Mouse (Mus musculus): ENCODE results near the gene Sphk2.

The Sphk2 gene

DNA sequence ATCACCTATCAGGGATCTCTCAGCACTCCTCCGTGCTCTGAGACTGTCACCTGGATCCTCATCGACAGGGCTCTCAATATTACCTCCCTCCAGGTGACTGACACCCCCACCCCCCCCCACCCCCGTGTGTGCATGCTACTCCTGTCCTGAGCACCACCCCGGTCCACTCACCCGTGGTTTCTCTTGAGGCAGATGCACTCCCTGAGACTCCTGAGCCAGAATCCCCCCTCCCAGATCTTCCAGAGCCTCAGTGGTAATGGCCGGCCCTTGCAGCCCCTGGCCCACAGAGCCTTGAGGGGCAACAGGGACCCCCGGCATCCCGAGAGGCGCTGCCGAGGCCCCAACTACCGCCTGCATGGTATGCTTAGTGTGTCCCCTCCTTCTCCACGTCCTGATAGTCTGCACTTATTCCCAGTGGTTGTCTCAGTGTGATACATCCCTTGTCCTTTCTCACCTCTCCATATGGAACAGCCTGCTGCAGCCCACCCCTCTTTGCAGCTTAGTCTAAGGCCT lies 14.2 kb downstream of the Sphk2 start:
- in situ Hi-C loops (cut with MboI; ENCODE audit: unreplicated experiment in 2 of 2) = loop anchor here (25.0 kb wide), 2 partner anchors 691 to 1166 kb away; partner anchors contain the start of genes Pold1 (in 2 of the 2), Spib (in 2 of the 2), Rras (in 1 of the 2) and Scaf1 (in 1 of the 2)

DNA sequence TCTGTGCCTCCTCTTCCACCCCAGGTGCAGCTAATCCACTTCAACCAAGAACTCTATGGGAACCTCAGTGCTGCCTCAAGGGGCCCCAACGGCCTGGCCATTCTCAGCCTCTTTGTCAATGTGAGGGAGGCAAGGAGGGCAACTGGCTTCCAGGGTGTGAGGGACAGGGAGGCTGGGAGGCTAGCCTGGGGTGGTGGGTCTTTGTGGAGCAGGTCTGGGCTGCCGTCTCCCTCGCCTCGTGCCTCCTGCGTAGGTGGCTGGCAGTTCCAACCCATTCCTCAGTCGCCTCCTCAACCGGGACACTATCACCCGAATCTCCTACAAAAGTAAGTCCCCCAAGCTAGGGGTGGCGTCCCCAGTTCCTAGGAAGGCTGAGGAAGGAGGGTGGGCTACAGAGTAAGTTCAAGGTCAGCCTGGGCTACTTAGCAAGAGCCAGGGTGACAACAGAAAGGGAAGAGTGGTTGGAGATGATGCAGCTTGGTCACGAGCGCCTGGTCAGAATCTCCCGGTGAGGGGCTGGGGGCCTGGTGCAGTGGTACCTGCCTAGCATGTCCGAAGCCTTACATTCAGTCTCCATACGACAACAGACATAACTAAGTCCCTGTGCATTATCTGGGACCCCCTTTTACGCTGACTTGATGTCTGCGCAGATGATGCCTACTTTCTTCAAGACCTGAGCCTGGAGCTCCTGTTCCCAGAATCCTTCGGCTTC lies 14.8 kb downstream of the Sphk2 start:
- in situ Hi-C loops (cut with MboI; ENCODE audit: unreplicated experiment in 2 of 2) = loop anchor here (25.0 kb wide), 2 partner anchors 691 to 1166 kb away; partner anchors contain the start of genes Pold1 (in 2 of the 2), Spib (in 2 of the 2), Rras (in 1 of the 2) and Scaf1 (in 1 of the 2)

DNA sequence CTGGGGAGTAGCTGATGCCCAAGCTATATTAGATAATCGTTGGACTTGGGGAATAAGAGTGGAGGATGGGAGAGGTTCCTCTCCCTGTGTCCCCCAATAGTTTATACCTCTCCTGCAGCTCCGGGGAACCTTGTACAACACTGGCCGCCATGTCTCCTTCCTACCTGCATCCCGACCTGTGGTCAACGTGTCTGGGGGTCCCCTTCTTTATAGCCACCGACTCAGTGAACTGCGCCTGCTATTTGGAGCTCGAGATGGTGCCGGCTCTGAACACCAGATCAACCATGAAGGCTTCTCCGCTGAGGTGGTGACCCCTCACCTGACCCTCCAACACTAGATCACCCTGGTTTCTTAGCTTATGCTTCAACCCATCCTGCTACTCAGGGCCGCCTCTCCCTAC lies 15.5 kb downstream of the Sphk2 start:
- in situ Hi-C loops (cut with MboI; ENCODE audit: unreplicated experiment in 2 of 2) = loop anchor here (25.0 kb wide), 2 partner anchors 690 to 1165 kb away; partner anchors contain the start of genes Pold1 (in 2 of the 2), Spib (in 2 of the 2), Rras (in 1 of the 2) and Scaf1 (in 1 of the 2)

DNA sequence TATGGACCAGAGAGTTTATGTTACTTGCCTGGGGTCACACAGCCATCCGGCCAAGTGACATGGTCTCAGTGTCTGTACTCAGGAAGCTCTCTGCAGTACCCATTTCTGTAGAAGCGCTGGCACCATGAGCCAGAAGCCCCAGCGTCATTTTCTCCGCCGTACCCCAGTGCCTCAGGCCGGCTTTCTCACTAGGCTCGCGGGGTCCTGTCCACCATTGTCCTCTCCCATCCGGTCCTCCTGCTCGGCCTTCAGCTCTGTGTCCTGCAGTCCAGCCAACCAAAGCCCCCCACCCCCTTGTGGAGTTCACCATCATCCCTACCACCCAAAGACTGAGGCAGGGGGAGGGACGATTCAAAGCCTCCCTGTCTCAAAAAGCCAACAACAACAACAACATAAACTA lies 16.2 kb downstream of the Sphk2 start:
- in situ Hi-C loops (cut with MboI; ENCODE audit: unreplicated experiment in 2 of 2) = loop anchor here (25.0 kb wide), 2 partner anchors 689 to 1164 kb away; partner anchors contain the start of genes Pold1 (in 2 of the 2), Spib (in 2 of the 2), Rras (in 1 of the 2) and Scaf1 (in 1 of the 2)

DNA sequence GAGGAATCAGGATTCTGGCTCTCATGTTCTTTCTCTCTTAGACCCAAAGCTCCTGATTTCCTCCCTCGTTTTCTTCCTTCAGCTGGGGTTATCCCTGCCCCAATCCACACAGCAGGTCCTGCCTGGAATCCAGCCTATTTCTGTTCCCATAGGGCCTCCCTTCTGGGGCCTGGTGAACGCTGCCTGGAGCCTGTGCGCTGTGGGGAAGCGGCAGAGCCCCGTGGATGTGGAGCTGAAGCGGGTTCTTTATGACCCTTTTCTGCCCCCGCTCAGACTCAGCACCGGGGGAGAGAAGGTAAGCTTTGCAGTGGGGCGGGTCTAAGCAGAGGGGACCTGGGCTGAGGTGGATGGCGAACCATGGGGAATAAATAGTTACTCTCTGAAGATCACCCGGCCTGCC lies 16.7 kb downstream of the Sphk2 start:
- in situ Hi-C loops (cut with MboI; ENCODE audit: unreplicated experiment in 2 of 2) = loop anchor here (25.0 kb wide), 2 partner anchors 689 to 1164 kb away; partner anchors contain the start of genes Pold1 (in 2 of the 2), Spib (in 2 of the 2), Rras (in 1 of the 2) and Scaf1 (in 1 of the 2)

DNA sequence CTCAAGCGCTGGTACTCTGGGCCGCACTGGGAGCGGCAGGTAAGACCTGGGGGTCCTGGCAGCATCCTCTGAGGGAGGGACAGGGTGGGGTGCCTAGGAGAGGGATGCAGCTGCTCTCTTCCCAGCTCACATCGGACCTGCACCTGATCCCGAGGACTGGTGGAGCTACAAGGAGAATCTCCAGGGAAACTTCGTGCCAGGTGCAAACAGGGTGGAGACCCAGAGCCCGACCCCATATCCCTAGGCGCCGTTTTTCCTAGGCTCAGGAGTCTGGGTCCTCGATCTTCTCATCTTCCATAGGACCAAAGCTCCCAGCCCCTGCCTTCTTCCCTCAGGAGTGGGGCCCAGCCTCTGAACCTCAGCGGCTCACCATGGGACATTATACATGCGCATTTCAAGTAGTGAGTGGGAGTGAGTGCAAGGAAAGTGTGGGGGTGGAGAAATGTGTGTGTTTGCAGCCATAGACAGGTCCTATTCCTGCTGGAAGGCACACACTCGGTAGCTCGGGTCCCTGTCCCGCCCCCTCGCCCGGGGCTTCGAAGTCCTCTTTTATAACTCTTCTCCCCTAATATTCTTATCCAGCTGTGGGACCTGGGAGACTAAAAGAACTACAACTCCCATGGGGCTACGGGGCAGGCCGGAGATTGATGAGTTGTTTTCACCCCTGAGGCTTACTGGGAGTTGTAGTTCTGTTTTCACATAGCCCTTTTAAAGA lies 17.3 kb downstream of the Sphk2 start:
- in situ Hi-C loops (cut with MboI; ENCODE audit: unreplicated experiment in 2 of 2) = loop anchor here (25.0 kb wide), 2 partner anchors 688 to 1163 kb away; partner anchors contain the start of genes Pold1 (in 2 of the 2), Spib (in 2 of the 2), Rras (in 1 of the 2) and Scaf1 (in 1 of the 2)

DNA sequence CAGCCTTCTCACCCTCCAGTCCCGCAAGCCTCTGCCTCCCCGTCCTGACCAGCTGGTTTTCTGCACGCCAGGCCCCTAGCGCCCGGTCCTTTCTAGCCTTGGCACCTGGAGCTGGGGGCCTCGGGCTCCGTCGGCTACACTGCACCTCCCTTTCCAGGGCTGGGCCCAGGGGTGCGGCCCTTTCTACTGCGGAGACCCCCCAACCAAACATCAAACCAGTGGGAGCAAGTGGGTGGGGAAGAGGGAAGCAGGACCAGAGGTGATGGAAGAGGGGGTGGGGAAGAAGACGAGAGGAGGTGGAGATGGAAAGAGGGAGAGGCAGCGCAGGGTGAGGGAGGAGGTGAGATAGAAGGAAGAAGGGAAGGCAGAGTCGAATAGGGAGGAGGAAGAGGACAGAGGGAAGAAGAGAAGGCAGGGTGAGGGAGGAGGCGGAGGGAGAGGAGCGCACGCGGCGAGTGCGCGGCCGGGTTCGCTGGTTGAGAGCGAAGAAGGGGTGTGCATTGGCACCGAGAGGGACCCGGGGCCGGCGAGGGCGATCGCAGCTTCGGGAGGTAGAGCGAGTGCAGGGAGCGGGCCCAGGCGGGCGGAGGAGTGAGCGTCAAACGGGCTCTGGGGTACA lies 18.2 kb downstream of the Sphk2 start, which contains the start of gene Car11:
Car11 (plus strand) TSS at position 321 of the 619 bp plus-strand sequence.
- in situ Hi-C loops (cut with MboI; ENCODE audit: unreplicated experiment in 2 of 2) = loop anchor here (10.0 to 25.0 kb wide), 4 partner anchors 237 to 1162 kb away; partner anchors contain the start of genes Ftl1 (in 2 of the 2), Pold1 (in 2 of the 2), Spib (in 2 of the 2) and Bax (in 1 of the 2)

DNA sequence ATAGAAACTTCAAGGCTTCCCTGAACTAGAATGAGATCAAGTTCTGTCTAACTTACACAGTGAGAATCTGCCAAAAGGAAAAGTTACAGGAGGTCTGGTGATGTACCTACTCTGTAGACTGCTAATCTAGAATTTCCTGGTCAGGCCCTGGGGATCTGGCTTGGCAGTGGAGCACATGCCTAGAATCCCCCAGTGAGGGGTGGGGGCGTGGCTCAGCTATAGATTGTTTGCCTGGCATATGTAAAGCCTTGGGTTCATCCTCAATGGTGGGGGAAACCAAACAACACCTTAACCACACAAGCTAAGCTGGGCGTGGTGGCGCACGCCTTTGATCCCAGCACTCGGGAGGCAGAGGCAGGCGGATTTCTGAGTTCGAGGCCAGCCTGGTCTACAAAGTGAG lies 19.9 kb downstream of the Sphk2 start:
- in situ Hi-C loops (cut with MboI; ENCODE audit: unreplicated experiment in 2 of 2) = loop anchor here (10.0 to 25.0 kb wide), 2 partner anchors 236 to 243 kb away; partner anchors contain the start of genes Ftl1 (in 2 of the 2) and Bax (in 1 of the 2)

DNA sequence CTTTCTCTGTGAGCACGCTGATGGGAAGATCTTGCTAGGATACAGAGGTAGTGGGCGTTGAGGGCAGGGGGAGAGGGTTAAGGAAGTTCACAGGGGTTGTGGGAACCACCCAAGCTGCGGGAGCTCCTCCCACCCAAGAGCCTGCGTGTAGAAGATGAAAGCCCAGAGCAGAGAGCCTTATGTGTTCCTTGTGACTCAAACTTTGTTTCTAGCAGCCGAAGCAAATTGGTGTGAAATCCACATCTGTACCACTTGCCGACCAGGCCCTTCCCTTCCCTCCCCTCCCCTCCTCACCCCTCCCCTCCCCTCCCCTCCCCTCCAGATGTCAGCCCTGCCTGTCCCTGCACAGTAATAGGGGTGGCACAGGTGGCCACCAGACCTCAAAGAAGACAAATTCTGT lies 22.7 kb downstream of the Sphk2 start:
- in situ Hi-C loops (cut with MboI; ENCODE audit: unreplicated experiment in 2 of 2) = loop anchor here (10.0 to 25.0 kb wide), 2 partner anchors 233 to 240 kb away; partner anchors contain the start of genes Ftl1 (in 2 of the 2) and Bax (in 1 of the 2)

DNA sequence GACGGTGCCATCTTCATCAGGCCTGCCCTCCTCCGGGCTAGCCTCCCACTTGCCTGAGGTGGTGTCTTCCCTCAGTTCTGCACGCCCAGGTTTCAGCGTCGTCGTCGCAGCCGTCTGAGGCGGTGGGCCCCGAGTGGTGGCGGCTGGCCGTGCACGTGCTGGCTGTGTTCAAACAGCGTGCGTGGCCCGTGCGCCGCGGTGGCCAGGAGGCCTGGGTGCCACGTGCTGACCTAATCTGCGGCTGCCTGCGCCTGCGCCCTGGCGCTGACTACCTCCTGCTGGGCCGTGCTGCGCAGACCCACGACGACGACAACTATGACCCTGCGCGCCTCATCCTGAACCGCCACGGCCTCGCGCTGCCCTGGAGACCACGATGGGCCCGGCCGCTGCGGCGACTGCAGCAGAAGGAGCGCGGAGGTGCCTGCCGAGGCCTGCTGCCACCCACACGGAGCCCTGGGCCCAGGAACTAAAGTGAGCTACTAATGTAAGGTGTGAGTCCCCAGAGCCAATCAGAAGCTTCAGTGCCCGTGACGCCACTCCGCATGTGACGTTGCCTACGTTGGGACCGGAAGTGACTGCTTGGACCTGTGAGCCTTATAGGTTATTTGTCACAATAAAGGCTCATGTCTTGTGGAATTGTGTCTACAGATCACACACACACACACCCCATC lies 23.7 kb downstream of the Sphk2 start, which contains the start of gene Sec1:
Sec1 (minus strand) TSS at position 482 of the 671 bp plus-strand sequence.
- in situ Hi-C loops (cut with MboI; ENCODE audit: unreplicated experiment in 2 of 2) = loop anchor here (10.0 to 25.0 kb wide), 2 partner anchors 232 to 239 kb away; partner anchors contain the start of genes Ftl1 (in 2 of the 2) and Bax (in 1 of the 2)

DNA sequence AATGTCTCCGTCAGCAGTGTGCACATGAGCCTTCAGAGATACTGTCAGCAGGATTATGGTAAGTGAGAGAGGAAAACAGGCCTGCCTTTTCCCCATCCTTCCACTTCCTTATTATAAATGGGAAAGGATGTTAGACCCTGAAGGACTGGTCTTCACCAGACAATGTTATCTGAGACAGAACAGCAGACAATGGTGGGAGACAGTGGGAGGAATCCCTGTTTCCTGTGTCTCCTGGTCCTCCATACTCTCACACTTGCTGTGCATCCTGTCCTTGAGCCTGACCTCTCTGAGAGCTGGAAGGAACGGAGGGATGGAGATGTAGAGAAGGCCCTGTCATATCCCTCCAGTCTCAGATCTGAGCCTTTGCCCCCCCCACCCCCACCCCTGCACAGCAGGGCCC lies 25.4 kb downstream of the Sphk2 start:
- in situ Hi-C loops (cut with MboI; ENCODE audit: unreplicated experiment in 2 of 2) = loop anchor here (10.0 to 25.0 kb wide), 2 partner anchors 230 to 238 kb away; partner anchors contain the start of genes Ftl1 (in 2 of the 2) and Bax (in 1 of the 2)

DNA sequence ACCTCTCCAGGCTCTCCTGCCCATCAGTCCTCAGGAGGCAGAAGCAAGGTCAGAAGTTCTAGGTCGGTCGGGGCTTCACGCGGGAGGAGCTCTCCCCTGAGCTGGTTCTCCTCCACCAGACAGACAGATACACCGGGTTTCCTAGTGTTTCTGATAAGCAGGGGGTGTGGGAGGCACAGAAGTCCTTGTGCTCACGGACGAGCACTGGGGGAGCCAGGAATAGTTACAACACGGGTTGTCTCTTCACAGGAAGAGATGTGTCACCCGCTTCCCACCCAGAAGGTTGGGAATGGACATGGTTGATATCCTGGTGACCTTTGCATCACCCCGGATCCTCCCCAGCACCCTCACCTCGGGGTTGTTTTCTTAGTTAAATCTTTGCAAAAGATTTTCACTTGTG lies 28.0 kb downstream of the Sphk2 start:
- in situ Hi-C loops (cut with MboI; ENCODE audit: unreplicated experiment in 2 of 2) = loop anchor here (10.0 to 25.0 kb wide), 3 partner anchors 95 to 235 kb away; partner anchors contain the start of genes Ftl1 (in 2 of the 2) and Bax (in 1 of the 2)

DNA sequence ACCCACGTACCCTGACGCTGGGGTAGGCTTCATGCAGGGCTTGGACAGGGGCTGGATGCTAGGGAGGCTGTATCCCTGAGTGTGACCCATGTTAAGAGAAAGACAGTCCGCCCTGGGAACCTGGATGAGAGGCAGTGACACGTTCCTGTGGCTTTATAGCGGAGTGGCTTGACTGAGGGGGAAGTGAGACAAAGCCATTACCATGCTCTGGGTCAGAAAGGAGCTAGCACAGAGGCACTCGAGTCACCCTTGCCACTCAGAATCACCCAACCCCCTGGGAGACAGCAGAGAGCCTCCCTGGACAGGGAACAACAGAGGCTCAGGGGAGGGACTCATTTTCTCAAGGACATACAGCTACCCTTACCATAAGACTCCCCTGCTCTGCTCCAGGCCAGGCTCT lies 28.7 kb downstream of the Sphk2 start:
- in situ Hi-C loops (cut with MboI; ENCODE audit: unreplicated experiment in 2 of 2) = loop anchor here (10.0 to 25.0 kb wide), 2 partner anchors 94 to 227 kb away; partner anchors contain the start of genes Bax (in 1 of the 2) and Ftl1 (in 1 of the 2)

DNA sequence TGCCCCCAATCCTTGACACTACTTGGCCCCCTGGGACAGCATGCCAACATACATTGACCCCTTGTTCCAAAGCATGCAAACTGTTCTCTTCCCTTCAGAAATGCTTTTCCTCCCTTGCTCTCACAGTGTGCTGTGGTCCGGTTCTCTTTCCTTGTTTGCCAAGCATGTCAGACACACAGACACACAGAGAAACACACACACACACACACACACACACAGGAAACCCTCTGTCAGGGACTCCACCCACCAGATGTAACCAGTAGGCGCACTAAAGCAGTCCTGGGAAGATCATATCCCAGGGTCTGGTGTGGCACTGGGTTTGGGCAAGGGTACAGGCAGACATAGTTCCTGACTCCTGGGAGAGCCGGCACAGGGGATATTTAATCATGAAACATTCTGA lies 31.0 kb downstream of the Sphk2 start:
- in situ Hi-C loops (cut with MboI; ENCODE audit: unreplicated experiment in 2 of 2) = loop anchor here (10.0 to 25.0 kb wide), 2 partner anchors 92 to 225 kb away; partner anchors contain the start of genes Bax (in 1 of the 2) and Ftl1 (in 1 of the 2)

DNA sequence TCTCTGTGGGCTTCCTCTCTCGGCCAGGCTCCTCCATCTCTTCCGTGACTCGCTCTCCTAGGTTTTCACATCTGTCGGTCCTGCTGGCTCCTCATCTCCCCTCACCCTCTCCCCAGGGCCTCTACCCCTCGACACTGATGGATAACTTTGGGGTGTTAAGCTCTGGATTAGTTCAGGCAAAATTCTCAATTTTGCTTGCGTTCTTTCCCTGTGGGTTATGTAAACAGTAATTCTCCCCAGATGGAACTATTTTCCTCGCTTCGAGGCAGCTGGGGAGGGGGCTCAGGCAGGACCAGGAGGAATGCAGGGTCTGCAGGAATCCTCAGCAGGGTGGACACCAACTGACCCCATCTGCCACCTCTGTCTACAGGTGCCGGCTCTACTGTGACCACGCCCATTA lies 32.0 kb downstream of the Sphk2 start:
- in situ Hi-C loops (cut with MboI; ENCODE audit: unreplicated experiment in 2 of 2) = loop anchor here (10.0 to 25.0 kb wide), 2 partner anchors 91 to 224 kb away; partner anchors contain the start of genes Bax (in 1 of the 2) and Ftl1 (in 1 of the 2)

DNA sequence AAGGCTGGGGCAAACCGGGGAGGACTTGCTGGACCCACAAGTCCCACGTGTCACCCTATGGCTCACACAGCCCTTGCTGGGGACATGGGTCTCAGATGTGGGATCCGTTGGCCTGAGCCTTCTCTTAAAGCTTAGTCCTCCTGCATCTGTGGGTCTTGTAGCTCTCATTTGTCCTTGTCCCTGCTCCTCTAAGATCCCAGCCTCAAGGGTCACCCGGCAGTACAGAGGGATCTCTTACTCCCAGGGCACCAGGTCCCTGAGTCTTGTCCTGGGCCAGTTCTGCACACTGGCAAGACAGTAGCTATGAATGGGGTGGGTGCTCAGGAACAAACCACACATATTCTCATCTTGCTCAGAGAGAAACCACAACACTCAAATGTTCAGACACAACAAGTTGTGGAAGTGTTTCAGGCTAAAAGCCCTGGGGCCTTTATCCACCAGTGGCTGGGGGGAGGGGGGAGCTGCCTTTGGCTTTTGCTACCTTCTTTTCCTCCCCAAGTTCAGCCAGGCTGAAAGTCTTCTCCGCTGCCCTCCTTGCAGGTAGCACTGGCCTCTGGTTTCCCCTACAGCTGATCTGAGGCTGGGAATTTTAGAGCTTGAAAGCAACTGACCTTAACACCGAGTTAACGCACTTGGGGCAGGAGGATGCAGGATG lies 34.3 kb downstream of the Sphk2 start, which contains the start of gene Ntn5:
Ntn5 (plus strand) TSS at position 627 of the 655 bp plus-strand sequence.
- in situ Hi-C loops (cut with MboI; ENCODE audit: unreplicated experiment in 2 of 2) = loop anchor here (5.0 to 25.0 kb wide), 3 partner anchors 81 to 221 kb away; partner anchors contain the start of genes Bax (in 1 of the 2) and Ftl1 (in 1 of the 2)

Data from v-Abl transformed pro-B cells (cell line).